Mouse (Mus musculus) 3T3-L1 (cell line): ENCODE measurements around the gene Olfr1022.

Source experiments
- DNase-seq: peaks from one replicate; pipeline ENCODE4 v3.0.0-alpha.2; 2015; ENCODE audit warnings: low read depth, low spot score

The Olfr1022 gene

DNA sequence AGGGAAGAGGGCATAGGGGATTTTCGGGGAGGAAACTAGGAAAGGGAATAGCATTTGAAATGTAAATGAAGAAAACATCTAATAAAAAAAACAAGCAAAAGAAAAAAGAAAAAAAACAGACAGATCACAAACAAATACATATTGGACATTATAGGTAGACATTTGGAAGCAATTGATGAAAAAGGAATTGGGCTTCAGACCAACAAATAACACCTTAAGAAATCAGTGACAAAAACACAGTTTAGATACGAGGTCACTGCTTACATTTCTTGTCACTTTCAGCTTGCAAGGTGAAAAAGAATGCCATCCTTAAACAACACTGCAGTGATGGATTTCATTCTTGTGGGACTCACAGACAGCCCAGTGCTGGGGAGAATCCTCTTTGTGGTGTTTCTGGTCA is at the start of gene Olfr1022:
Olfr1022 (plus strand) TSS at position 301 of the 400 bp plus-strand sequence.
- no peak for DNase-seq

DNA sequence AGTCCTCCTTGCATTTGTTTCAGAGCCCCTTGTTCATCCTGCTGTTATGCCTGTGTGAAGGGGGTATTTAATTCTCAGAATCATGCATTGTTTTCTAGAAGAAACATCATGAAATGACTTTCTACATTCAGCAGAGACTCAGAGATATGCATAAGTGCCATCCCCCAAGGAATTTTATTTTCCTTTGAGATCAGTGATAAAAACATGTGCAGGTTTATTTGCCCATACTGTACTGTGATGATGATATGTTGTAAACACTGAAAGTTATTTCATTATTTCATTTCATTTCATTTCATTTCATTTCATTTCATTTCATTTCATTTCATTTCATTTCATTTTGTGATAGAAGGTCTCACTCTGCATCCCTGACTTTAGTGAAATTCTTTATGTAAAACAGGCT is 23.0 kb upstream of the Olfr1022 start, which contains the start of gene Olfr1019:
Olfr1019 (minus strand) TSS at position 101 of the 400 bp plus-strand sequence.
- no peak for DNase-seq

- DNase-seq, result no peak
Measured at GRCm38 (mm10) chr2:85846730-85847129, 21.7 kb upstream of the Olfr1022 start, which contains the start of gene Olfr1020. Gene Olfr1020, plus strand, starts transcription at chr2:85847030.

DNA sequence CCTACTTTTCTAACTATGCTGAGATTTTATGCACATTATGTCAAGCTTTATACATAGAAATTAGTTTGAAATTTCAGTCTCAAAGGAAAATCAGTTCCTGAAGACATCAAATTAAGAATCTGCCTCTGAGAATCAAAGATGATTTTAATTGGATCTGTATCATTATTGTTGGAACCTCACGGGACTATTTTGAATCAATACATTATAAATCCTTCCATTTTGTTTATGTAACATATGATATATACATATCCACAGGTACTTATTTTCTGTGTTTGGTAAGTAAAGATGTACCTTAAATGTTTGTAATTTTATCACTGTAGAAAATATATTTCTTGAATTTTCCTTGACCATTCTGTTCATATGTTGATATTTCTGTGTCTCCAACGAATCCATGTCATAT is 16.9 kb downstream of the Olfr1022 start, which contains the start of gene Olfr1023:
Olfr1023 (plus strand) TSS at position 301 of the 400 bp plus-strand sequence.
- no peak for DNase-seq

GRCm38 (mm10) chr2:85904952-85905351 is 36.6 kb downstream of the Olfr1022 start, which contains the start of gene Olfr1024:
Gene Olfr1024, minus strand, starts transcription at chr2:85905052.
- no peak for DNase-seq

DNA sequence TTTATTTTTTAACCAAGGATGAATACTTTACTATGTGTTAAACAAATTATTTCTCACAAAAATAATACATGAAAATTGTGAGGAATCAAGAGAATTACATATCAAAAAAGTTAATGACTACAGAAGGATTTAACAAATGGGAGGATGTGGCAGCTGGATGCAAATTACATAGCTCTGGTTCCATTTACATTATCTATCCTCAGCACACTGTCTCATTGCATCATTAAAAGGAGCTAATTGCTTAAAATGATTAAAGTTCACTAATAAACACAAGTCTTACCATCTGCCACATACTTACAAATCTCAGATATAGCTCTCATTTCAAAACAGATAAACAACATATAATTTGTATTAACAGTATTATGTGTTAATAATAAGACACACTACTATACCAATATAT is 44.8 kb downstream of the Olfr1022 start:
- no peak for DNase-seq

DNA sequence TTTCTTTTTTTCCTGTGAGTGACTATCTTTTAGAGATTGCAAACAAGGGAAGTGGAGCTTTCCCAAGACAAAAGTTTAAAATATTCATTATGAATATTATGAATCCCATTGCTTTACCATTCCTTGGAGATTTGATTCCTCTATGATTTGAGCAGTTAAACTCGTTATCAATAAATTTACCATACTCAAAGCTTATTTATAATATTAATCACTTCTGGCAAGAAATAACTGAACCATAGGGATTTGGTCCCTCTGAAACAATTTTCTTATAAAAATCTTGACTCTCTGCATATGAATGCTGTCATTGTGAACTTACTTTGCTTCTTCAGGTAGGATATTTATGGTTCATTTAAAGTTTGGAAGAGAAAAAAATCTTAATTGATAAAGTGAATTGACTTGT is 46.5 kb downstream of the Olfr1022 start, which contains the start of gene Olfr1025-ps1:
Olfr1025-ps1 (plus strand) TSS at position 301 of the 400 bp plus-strand sequence.
- DNase-seq, result no peak
